ENCODE assay signal across 40 mouse cellular contexts in the genomic region with DNA sequence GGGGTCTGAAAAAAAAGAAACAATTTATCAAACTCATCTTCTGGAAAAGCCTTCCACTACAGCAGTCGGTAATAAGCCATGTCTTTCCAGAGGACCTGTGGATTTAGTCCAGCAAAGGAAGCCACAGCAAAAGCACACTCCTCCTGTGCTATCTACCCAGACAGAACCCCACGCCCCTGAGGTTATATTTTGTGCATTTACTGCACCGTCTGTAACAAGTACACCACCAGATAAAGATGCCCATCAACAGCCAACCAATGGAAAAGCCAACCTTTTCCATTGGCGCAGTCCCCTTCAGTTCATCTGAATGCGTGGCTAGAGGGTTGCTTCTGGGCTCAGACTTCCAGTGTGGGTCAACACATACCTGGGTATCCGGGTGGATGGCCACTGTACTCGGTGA. TPM values are rescaled to one million over a fixed set of nuclear protein-coding genes. Genes with fewer than 3 reads are reported as not detected.
DNase-seq lines count a peak whose midpoint lies in the region; ATAC-seq lines count a peak whose summit lies in the region.
"Had no signal": no experiment of that assay in that cellular context is flagged by ENCODE, and none has a peak within 500 bp of the region (broad histone marks: within the 10 kb centered on the region; RNA-seq: fewer than 3 reads in every experiment).

No protein-coding gene starts in this region.

- H3K9me3 ChIP-seq in erythroblast, embryonic 14.5 days (ENCODE audit: control insufficient read depth, low read length) = 0 out of 2 replicates have a peak, but pooled peaks cover 2% of the 10 kb centered on the region
- no peaks in the 10 kb centered on the region for H3K9me3 ChIP-seq in liver, embryonic 13.5 days (replicated peaks)
- H3K9me3 ChIP-seq: embryonic facial prominence, embryonic 13.5 days; forebrain, embryonic 13.5 days; kidney, embryonic 15.5 days; midbrain, embryonic 10.5 days; neural tube, embryonic 13.5 days; stomach, embryonic 15.5 days had no signal

- peaks cover 97% of the 10 kb centered on the region for H3K36me3 ChIP-seq in erythroblast, embryonic 14.5 days (ENCODE audit: control insufficient read depth)
- peaks cover 92% of the 10 kb centered on the region for H3K36me3 ChIP-seq in liver, embryonic 13.5 days

- H3K4me3 ChIP-seq in erythroblast, embryonic 14.5 days (replicated peaks) = peak overlapping the region; percentile 49
- H3K4me3 ChIP-seq in liver, embryonic 13.5 days (replicated peaks) = peak overlapping the region; percentile 8; the same call in 1 of the 2 replicates
- H3K4me3 ChIP-seq: embryonic facial prominence, embryonic 13.5 days; forebrain, embryonic 13.5 days; kidney, embryonic 15.5 days; midbrain, embryonic 10.5 days; myocyte; neural tube, embryonic 13.5 days; stomach, embryonic 15.5 days had no signal

- peak; percentile 34 for DNase-seq in c-Kit-negative CD71-positive TER-119-positive erythroid progenitor cells, embryonic 14.5 days (ENCODE audit: low read depth, low spot score)
- DNase-seq in liver, embryonic 13.5 days = peak; percentile 59
- DNase-seq in left cerebral cortex, postnatal 10 days (ENCODE audit: extremely low spot score in 1 of 2, low spot score in 2 of 2) = no peak
- DNase-seq in T-cell, adult 2 months (ENCODE audit: low spot score) = no peak
- no peak for DNase-seq in cerebellum, adult 8-10 months
- DNase-seq: adrenal gland, adult 8-10 months; cerebellum, adult 11-12 months; cerebellum, postnatal 10 days; gastrocnemius, postnatal 10 days; heart, postnatal 14 days; kidney, adult 18-20 months; kidney, postnatal 25 days; lung, postnatal 36 days; thymus, postnatal 14 days had no signal

- peak; percentile 86 for ATAC-seq in liver, embryonic 13.5 days (ENCODE audit: low read depth)
- peak; percentile 85 for ATAC-seq in megakaryocyte progenitor cell, adult 5-6 weeks (replicated peaks; ENCODE audit: poor library complexity)
- ATAC-seq: activated CD4-positive, CD25-positive, alpha-beta regulatory T cell, adult 4 months; CD4-positive, CD25-positive, alpha-beta regulatory T cell, adult 4 months; forebrain, embryonic 13.5 days; hindbrain, embryonic 16.5 days had no signal

- no peaks in the 10 kb centered on the region for H3K27me3 ChIP-seq in erythroblast, embryonic 14.5 days (ENCODE audit: control insufficient read depth)
- H3K27me3 ChIP-seq in liver, embryonic 13.5 days = no peaks in the 10 kb centered on the region
- H3K27me3 ChIP-seq: embryonic facial prominence, embryonic 13.5 days; forebrain, embryonic 13.5 days; kidney, embryonic 15.5 days; neural tube, embryonic 13.5 days; stomach, embryonic 15.5 days had no signal

- H3K27ac ChIP-seq in liver, embryonic 13.5 days = peak overlapping the region; percentile 87
- H3K27ac ChIP-seq: embryonic facial prominence, embryonic 13.5 days; forebrain, embryonic 13.5 days; kidney, embryonic 15.5 days; midbrain, embryonic 10.5 days; neural tube, embryonic 13.5 days; stomach, embryonic 15.5 days had no signal

- intact Hi-C loops in left cerebral cortex, postnatal 10 days (cut with DNase I) = no loop called here

- whole genome bisulfite sequencing in liver, embryonic 13.5 days (ENCODE audit: insufficient replicate concordance) = 43% methylated on average over 7 of the region's 7 CpGs

- peaks cover 79% of the 10 kb centered on the region for H3K4me1 ChIP-seq in erythroblast, embryonic 14.5 days (ENCODE audit: control insufficient read depth)
- H3K4me1 ChIP-seq in liver, embryonic 13.5 days (replicated peaks) = peaks cover 74% of the 10 kb centered on the region

- H3K9ac ChIP-seq in liver, embryonic 13.5 days = peak overlapping the region; percentile 57
- H3K9ac ChIP-seq: embryonic facial prominence, embryonic 13.5 days; forebrain, embryonic 13.5 days; kidney, embryonic 15.5 days; neural tube, embryonic 13.5 days; stomach, embryonic 15.5 days had no signal

- peak overlapping the region; percentile 55 for H3K4me2 ChIP-seq in liver, embryonic 13.5 days
- H3K4me2 ChIP-seq: embryonic facial prominence, embryonic 13.5 days; forebrain, embryonic 13.5 days; kidney, embryonic 15.5 days; neural tube, embryonic 13.5 days; stomach, embryonic 15.5 days had no signal

RNA-seq across cellular contexts. Expression of a gene that starts 6.8 kb away (rescaled TPM):
- 62.3 and 68.6 TPM in 2 replicates for polyA plus RNA-seq in erythroblast, embryonic 14.5 days (2012)
- polyA plus RNA-seq in liver, embryonic 13.5 days (2015; fragmentation: Nextera tagmentation; extraction: Ambion mirVana) = 218 and 244 TPM in 2 replicates
- total RNA-seq in megakaryocyte progenitor cell, adult 5-6 weeks (2015) = 65.4 and 74.1 TPM in 2 replicates
- 29.9 and 34.0 TPM in 2 replicates for total RNA-seq in megakaryocyte progenitor cell, adult 5-6 weeks (2017)
- 100 to 1,000 TPM; 101 to 107 TPM for total RNA-seq in left cerebral cortex, postnatal 10 days (2021)

RNA-seq across cellular contexts. Expression of a gene that starts 16.2 kb away (rescaled TPM):
- polyA plus RNA-seq in erythroblast, embryonic 14.5 days (2012) = 0.09 TPM in 1 of 2 replicates, not detected in the other
- polyA plus RNA-seq in liver, embryonic 13.5 days (2015; fragmentation: Nextera tagmentation; extraction: Ambion mirVana) = not detected in 2 replicates
- 0.10 TPM in 1 of 2 replicates, not detected in the other for total RNA-seq in megakaryocyte progenitor cell, adult 5-6 weeks (2015)
- not detected in 2 replicates for total RNA-seq in megakaryocyte progenitor cell, adult 5-6 weeks (2017)
- under 1 TPM; 0.43 to 0.81 TPM for total RNA-seq in left cerebral cortex, postnatal 10 days (2021)
- total RNA-seq: gastrocnemius, postnatal 10 days; heart, postnatal 14 days; liver, adult 2 months had no signal
- polyA plus RNA-seq: activated CD4-positive, CD25-positive, alpha-beta regulatory T cell, adult 4 months; CD4-positive, CD25-positive, alpha-beta regulatory T cell, adult 4 months; embryonic facial prominence, embryonic 13.5 days; forebrain, embryonic 13.5 days; heart, embryonic 14.5 days; intestine, embryonic 14.5 days; kidney, embryonic 15.5 days; limb, embryonic 11.5 days; liver, adult 2 months; myocyte; stomach, embryonic 15.5 days; urinary bladder, adult 2 months had no signal

RNA-seq across cellular contexts. Expression of a gene that starts 19.3 kb away (rescaled TPM):
- 10.5 and 10.8 TPM in 2 replicates for polyA plus RNA-seq in erythroblast, embryonic 14.5 days (2012)
- not detected in 2 replicates for polyA plus RNA-seq in liver, embryonic 13.5 days (2015; fragmentation: Nextera tagmentation; extraction: Ambion mirVana)
- total RNA-seq in megakaryocyte progenitor cell, adult 5-6 weeks (2015) = not detected in 2 replicates
- not detected in 2 replicates for total RNA-seq in megakaryocyte progenitor cell, adult 5-6 weeks (2017)
- total RNA-seq in left cerebral cortex, postnatal 10 days (2021) = not detected
- total RNA-seq: adrenal gland, adult 8-10 months; adrenal gland, postnatal 4 days; gastrocnemius, postnatal 10 days; heart, postnatal 14 days; layer of hippocampus, adult 18-20 months; layer of hippocampus, postnatal 10 days; left cerebral cortex, adult 8-10 months; liver, adult 2 months; midbrain, postnatal 0 days had no signal
- polyA plus RNA-seq: activated CD4-positive, CD25-positive, alpha-beta regulatory T cell, adult 4 months; CD4-positive, CD25-positive, alpha-beta regulatory T cell, adult 4 months; embryonic facial prominence, embryonic 13.5 days; forebrain, embryonic 13.5 days; gonadal fat pad, adult 2 months; heart, embryonic 14.5 days; hindbrain, embryonic 11.5 days; hindbrain, embryonic 16.5 days; intestine, embryonic 14.5 days; kidney, embryonic 15.5 days; limb, embryonic 11.5 days; liver, adult 2 months; lung, embryonic 16.5 days; midbrain, embryonic 10.5 days; midbrain, postnatal 0 days; myocyte; neural tube, embryonic 13.5 days; stomach, embryonic 15.5 days; urinary bladder, adult 2 months had no signal

RNA-seq across cellular contexts. Expression of a gene that starts 31.2 kb away (rescaled TPM):
- polyA plus RNA-seq in erythroblast, embryonic 14.5 days (2012) = 0.02 TPM in 1 of 2 replicates, not detected in the other
- polyA plus RNA-seq in liver, embryonic 13.5 days (2015; fragmentation: Nextera tagmentation; extraction: Ambion mirVana) = not detected in 2 replicates
- not detected in 2 replicates for total RNA-seq in megakaryocyte progenitor cell, adult 5-6 weeks (2015)
- total RNA-seq in megakaryocyte progenitor cell, adult 5-6 weeks (2017) = not detected in 2 replicates
- total RNA-seq in left cerebral cortex, postnatal 10 days (2021) = not detected
- total RNA-seq: adrenal gland, adult 8-10 months; adrenal gland, postnatal 4 days; common myeloid progenitor, adult 5-6 weeks; gastrocnemius, postnatal 10 days; heart, postnatal 14 days; layer of hippocampus, adult 18-20 months; layer of hippocampus, postnatal 10 days; left cerebral cortex, adult 8-10 months; liver, adult 2 months; midbrain, postnatal 0 days had no signal
- polyA plus RNA-seq: activated CD4-positive, CD25-positive, alpha-beta regulatory T cell, adult 4 months; CD4-positive, CD25-positive, alpha-beta regulatory T cell, adult 4 months; embryonic facial prominence, embryonic 13.5 days; forebrain, embryonic 13.5 days; heart, embryonic 14.5 days; hindbrain, embryonic 11.5 days; hindbrain, embryonic 16.5 days; intestine, embryonic 14.5 days; kidney, embryonic 15.5 days; limb, embryonic 11.5 days; liver, adult 2 months; lung, embryonic 16.5 days; midbrain, embryonic 10.5 days; midbrain, postnatal 0 days; myocyte; neural tube, embryonic 13.5 days; stomach, embryonic 15.5 days; urinary bladder, adult 2 months had no signal

RNA-seq across cellular contexts. Expression of a gene that starts 50.7 kb away (rescaled TPM):
- not detected in 2 replicates for polyA plus RNA-seq in erythroblast, embryonic 14.5 days (2012)
- not detected in 2 replicates for polyA plus RNA-seq in liver, embryonic 13.5 days (2015; fragmentation: Nextera tagmentation; extraction: Ambion mirVana)
- total RNA-seq in megakaryocyte progenitor cell, adult 5-6 weeks (2015) = not detected in 2 replicates
- total RNA-seq in megakaryocyte progenitor cell, adult 5-6 weeks (2017) = not detected in 2 replicates
- total RNA-seq in left cerebral cortex, postnatal 10 days (2021) = not detected
- total RNA-seq: adrenal gland, adult 8-10 months; adrenal gland, postnatal 4 days; common myeloid progenitor, adult 5-6 weeks; gastrocnemius, postnatal 10 days; heart, postnatal 14 days; layer of hippocampus, adult 18-20 months; liver, adult 2 months had no signal
- polyA plus RNA-seq: activated CD4-positive, CD25-positive, alpha-beta regulatory T cell, adult 4 months; CD4-positive, CD25-positive, alpha-beta regulatory T cell, adult 4 months; embryonic facial prominence, embryonic 13.5 days; forebrain, embryonic 13.5 days; heart, embryonic 14.5 days; hindbrain, embryonic 11.5 days; intestine, embryonic 14.5 days; limb, embryonic 11.5 days; liver, adult 2 months; lung, embryonic 16.5 days; midbrain, embryonic 10.5 days; midbrain, postnatal 0 days; myocyte; neural tube, embryonic 13.5 days; stomach, embryonic 15.5 days; urinary bladder, adult 2 months had no signal

Comparison
In these comparisons a context has a peak if more than half of its experiments do, and no peak if none do; other contexts are left out.
1. DNase-seq: peak in c-Kit-negative CD71-positive TER-119-positive erythroid progenitor cells, embryonic 14.5 days (single experiment) and liver, embryonic 13.5 days (single experiment); none in left cerebral cortex, postnatal 10 days (0 of 2), T-cell, adult 2 months (single experiment) and cerebellum, adult 8-10 months (single experiment).